ENCODE assay signal across 8 mouse cellular contexts in genomic region chr9:28261078-28261753, GRCm38 (mm10).
A peak's percentile ranks its signal among the peaks of the same experiment; 100 is the strongest.
DNase-seq lines count a peak whose midpoint lies in the region; ATAC-seq and TF ChIP-seq lines count a peak whose summit lies in the region.

No protein-coding gene starts in this region.

- TF ChIP-seq EP300 in lung, postnatal 0 days (IDR thresholded peaks at IDR 0.05): no peak

- DNase-seq in Muller cell, postnatal 12 days (ENCODE audit: inconsistent ontology term): peak; percentile 53
- DNase-seq in cerebellum, adult 11-12 months: peak; percentile 71
- peak; percentile 75 to 87 for DNase-seq in layer of hippocampus, adult 2 months (ENCODE audit: low spot score in 2 of 2)
- peak; percentile 85 for DNase-seq in lung, postnatal 0 days (ENCODE audit: low spot score)
- peak; percentile 65 for DNase-seq in retina, postnatal 7 days (ENCODE audit: low read depth, low spot score)
- peak; percentile 65 for DNase-seq in yolk sac, embryonic 10.5 days (ENCODE audit: low spot score)

- ATAC-seq in forebrain, embryonic 15.5 days (replicated peaks): peak; percentile 85
- ATAC-seq in hematopoietic stem cell, adult 5-6 weeks (replicated peaks in 1 of 2; ENCODE audit: insufficient read depth in 1 of 2, low FRiP score in 2 of 2, low TSS enrichment in 1 of 2, low read depth in 1 of 2, poor library complexity in 2 of 2, severe bottlenecking in 2 of 2): peak; percentile 84 to 88; a peak in 3 of 4 replicates
- peak; percentile 86 for ATAC-seq in lung, postnatal 0 days

- H3K9ac ChIP-seq in forebrain, embryonic 15.5 days (replicated peaks): no peak overlapping the region
- no peak overlapping the region for H3K9ac ChIP-seq in lung, postnatal 0 days (replicated peaks; ENCODE audit: low read depth)

- 23% methylated on average over 7 of the region's 7 CpGs for WGBS in forebrain, embryonic 15.5 days
- 18% methylated on average over 7 of the region's 7 CpGs for WGBS in lung, postnatal 0 days

- no peak overlapping the region for H3K27ac ChIP-seq in forebrain, embryonic 15.5 days (replicated peaks)
- no peak overlapping the region for H3K27ac ChIP-seq in layer of hippocampus, adult 2 months
- H3K27ac ChIP-seq in lung, postnatal 0 days (ENCODE audit: low read length): no peak overlapping the region

- H3K4me3 ChIP-seq in forebrain, embryonic 15.5 days: no peak overlapping the region
- H3K4me3 ChIP-seq in layer of hippocampus, adult 2 months: no peak overlapping the region
- H3K4me3 ChIP-seq in lung, postnatal 0 days (ENCODE audit: low read depth, low read length): no peak overlapping the region

- no peaks in the 10 kb centered on the region for H3K9me3 ChIP-seq in forebrain, embryonic 15.5 days
- H3K9me3 ChIP-seq in lung, postnatal 0 days (ENCODE audit: low read length): no peaks in the 10 kb centered on the region

- peaks cover 5% of the 10 kb centered on the region for H3K4me1 ChIP-seq in forebrain, embryonic 15.5 days
- no peaks in the 10 kb centered on the region for H3K4me1 ChIP-seq in lung, postnatal 0 days (ENCODE audit: insufficient read depth, low read depth, low read length)

- H3K4me2 ChIP-seq in forebrain, embryonic 15.5 days (replicated peaks): no peak overlapping the region
- no peak overlapping the region for H3K4me2 ChIP-seq in lung, postnatal 0 days (replicated peaks; ENCODE audit: low read depth, low read length)

- no peaks in the 10 kb centered on the region for H3K36me3 ChIP-seq in forebrain, embryonic 15.5 days
- H3K36me3 ChIP-seq in lung, postnatal 0 days (ENCODE audit: insufficient read depth, low read length): no peaks in the 10 kb centered on the region

- no peaks in the 10 kb centered on the region for H3K27me3 ChIP-seq in forebrain, embryonic 15.5 days
- H3K27me3 ChIP-seq in lung, postnatal 0 days (replicated peaks; ENCODE audit: insufficient read depth, low read length): no peaks in the 10 kb centered on the region

- peak; percentile 94 for TF ChIP-seq CTCF in layer of hippocampus, adult 2 months (conservative IDR thresholded peaks at IDR 0.05)
- peak; percentile 92 for TF ChIP-seq CTCF in lung, postnatal 0 days (IDR thresholded peaks at IDR 0.05)
